Mouse (Mus musculus) stomach, embryonic 14.5 days (tissue): ENCODE results near the gene Cd5. TPM values are rescaled to one million over a fixed set of nuclear protein-coding genes. Genes with fewer than 3 reads are reported as not detected.

Source experiments
- ATAC-seq: fragments of 200-750 bp; cut with Nextera tagmentation; 2 replicates; pipeline ENCODE4 v1.8.0; 2017; ENCODE audit warnings: low read depth, moderate TSS enrichment; ENCODE audit not compliant: insufficient number of reproducible peaks, insufficient read depth, low FRiP score
- H3K27ac ChIP-seq: fragments of 300-500 bp; sonication (generic); 2 replicates; pipeline ENCODE4 v1.5.1; 2014; ENCODE audit warnings: mild to moderate bottlenecking, low read length, moderate library complexity, mixed read lengths
- H3K27me3 ChIP-seq: fragments of 300-500 bp; sonication (generic); 2 replicates; pipeline ENCODE4 v1.6.1; 2014; ENCODE audit warnings: low read length, control low read depth, mixed read lengths; ENCODE audit not compliant: control insufficient read depth, insufficient read depth
- H3K36me3 ChIP-seq: fragments of 300-500 bp; sonication (generic); 2 replicates; pipeline ENCODE4 v1.6.1; 2014; ENCODE audit warnings: mild to moderate bottlenecking, control low read depth, low read length, moderate library complexity, mixed read lengths; ENCODE audit not compliant: control insufficient read depth, insufficient read depth
- H3K4me1 ChIP-seq: fragments of 300-500 bp; sonication (generic); 2 replicates; pipeline ENCODE4 v1.6.1; 2014; ENCODE audit warnings: low read length, control low read depth, mixed read lengths; ENCODE audit not compliant: control insufficient read depth, insufficient read depth
- H3K4me2 ChIP-seq: fragments of 300-500 bp; sonication (generic); replicated peaks from 2 replicates; pipeline ENCODE4 v1.6.1; 2014; ENCODE audit warnings: low read depth, low read length, control low read depth
- H3K4me3 ChIP-seq: fragments of 300-500 bp; sonication (generic); 2 replicates; pipeline ENCODE4 v1.5.1; 2014; ENCODE audit warnings: low read depth, low read length, control low read depth
- H3K9ac ChIP-seq: fragments of 300-500 bp; sonication (generic); replicated peaks from 2 replicates; pipeline ENCODE4 v1.6.1; 2014; ENCODE audit warnings: low read depth, mild to moderate bottlenecking, control low read depth, low read length, moderate library complexity, mixed read lengths
- H3K9me3 ChIP-seq: fragments of 300-500 bp; sonication (generic); 2 replicates; pipeline ENCODE4 v1.6.1; 2016; ENCODE audit warnings: low read depth, low read length, control low read depth; ENCODE audit not compliant: control insufficient read depth
- WGBS: fragments of 180-500 bp; shearing (Covaris S2); extraction: QIAGEN DNeasy Blood & Tissue Kit; methylation state at CpG from one replicate; pipeline ENCODE4 v1.1.7; 2014; 5-methylcytosine and 5-hydroxymethylcytosine counted together
- polyA plus RNA-seq: library from polyadenylated mRNA; unstranded; fragments of >200 nt; fragmentation: Nextera tagmentation; extraction: Ambion mirVana; gene quantifications from 2 replicates; pipeline ENCODE4 v1.2.1, GENCODE M21; 2014

Gene Cd5
- polyA plus RNA-seq, 1 experiment from 2014 or later: 2.1 TPM

DNA sequence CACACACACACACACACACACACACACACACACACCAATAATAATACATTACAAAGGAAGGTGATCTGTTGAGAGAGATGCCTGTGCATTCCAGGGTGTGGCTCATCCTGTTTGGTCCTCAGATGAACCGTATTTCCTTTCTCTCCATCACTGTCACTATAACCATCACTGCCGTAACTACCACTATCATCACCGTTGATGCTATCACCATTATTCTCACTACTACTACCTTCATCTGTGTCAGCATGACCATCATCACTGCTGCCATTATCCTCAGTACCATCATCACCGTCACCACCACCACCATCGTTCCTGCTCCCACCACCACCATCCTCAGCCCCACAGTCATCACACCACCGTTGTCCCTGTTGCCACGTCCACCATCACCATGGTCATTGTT, 6.8 kb downstream of the Cd5 start:
- no peak overlapping the region for H3K4me3 ChIP-seq
- H3K27me3 ChIP-seq: no peaks in the 10 kb centered on the region
- H3K4me2 ChIP-seq: no peak overlapping the region
- no peaks in the 10 kb centered on the region for H3K9me3 ChIP-seq
- no peak overlapping the region for H3K27ac ChIP-seq
- H3K9ac ChIP-seq: no peak overlapping the region
- ATAC-seq: no peak
- H3K36me3 ChIP-seq: no peaks in the 10 kb centered on the region
- WGBS: 91% methylated on average over 7 of the region's 7 CpGs
- no peaks in the 10 kb centered on the region for H3K4me1 ChIP-seq

DNA sequence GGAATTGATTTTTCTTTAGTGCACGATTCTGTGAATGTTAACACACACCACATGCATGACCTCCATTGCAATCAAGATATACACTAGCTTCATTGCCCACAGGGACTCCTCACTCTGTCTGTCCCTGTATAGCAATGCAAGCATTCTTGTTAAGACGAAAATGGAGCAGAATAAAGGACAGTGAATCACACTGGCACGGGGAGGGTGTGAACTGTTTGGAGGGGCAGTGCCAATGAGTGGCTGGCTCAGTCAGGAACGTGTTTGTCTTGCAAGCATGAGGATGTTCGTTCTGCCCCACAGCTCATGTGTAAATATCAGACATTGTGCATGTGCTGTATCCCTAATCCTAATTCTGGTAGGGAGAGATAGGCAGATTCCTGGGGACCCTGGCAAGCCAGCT, 8.3 kb downstream of the Cd5 start:
- no peaks in the 10 kb centered on the region for H3K27me3 ChIP-seq
- no peak overlapping the region for H3K9ac ChIP-seq
- peak overlapping the region; percentile 56; the same call in 1 of the 2 replicates for H3K27ac ChIP-seq
- no peak overlapping the region for H3K4me2 ChIP-seq
- no peaks in the 10 kb centered on the region for H3K36me3 ChIP-seq
- WGBS: 64% methylated on average over 5 of the region's 5 CpGs
- H3K9me3 ChIP-seq: no peaks in the 10 kb centered on the region
- no peaks in the 10 kb centered on the region for H3K4me1 ChIP-seq
- ATAC-seq: no peak
- H3K4me3 ChIP-seq: no peak overlapping the region

DNA sequence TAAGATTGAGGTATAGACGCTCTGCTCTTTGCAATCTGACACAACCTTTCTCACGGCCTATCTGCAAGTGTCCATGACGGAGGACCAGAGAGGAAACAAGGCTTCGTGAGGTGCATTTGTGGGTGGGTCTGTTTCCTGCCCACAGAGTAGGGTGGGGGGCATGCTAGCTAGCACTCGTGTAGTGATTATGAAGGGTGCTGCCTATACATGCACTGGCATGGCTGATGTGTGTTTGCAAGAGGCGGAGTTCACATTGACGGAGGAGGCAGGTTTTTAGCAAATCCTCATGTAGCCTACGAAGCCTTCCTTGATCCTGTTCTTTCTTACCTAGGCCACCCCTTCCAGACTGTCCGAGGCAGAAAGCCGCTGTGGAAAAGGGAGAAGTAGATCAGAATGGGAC, 8.9 kb downstream of the Cd5 start:
- WGBS: 77% methylated on average over 10 of the region's 10 CpGs
- no peaks in the 10 kb centered on the region for H3K27me3 ChIP-seq
- H3K9me3 ChIP-seq: no peaks in the 10 kb centered on the region
- H3K4me1 ChIP-seq: no peaks in the 10 kb centered on the region
- no peak overlapping the region for H3K4me3 ChIP-seq
- peak overlapping the region; percentile 56 for H3K27ac ChIP-seq
- H3K36me3 ChIP-seq: no peaks in the 10 kb centered on the region
- no peak overlapping the region for H3K4me2 ChIP-seq
- no peak for ATAC-seq
- H3K9ac ChIP-seq: no peak overlapping the region

DNA sequence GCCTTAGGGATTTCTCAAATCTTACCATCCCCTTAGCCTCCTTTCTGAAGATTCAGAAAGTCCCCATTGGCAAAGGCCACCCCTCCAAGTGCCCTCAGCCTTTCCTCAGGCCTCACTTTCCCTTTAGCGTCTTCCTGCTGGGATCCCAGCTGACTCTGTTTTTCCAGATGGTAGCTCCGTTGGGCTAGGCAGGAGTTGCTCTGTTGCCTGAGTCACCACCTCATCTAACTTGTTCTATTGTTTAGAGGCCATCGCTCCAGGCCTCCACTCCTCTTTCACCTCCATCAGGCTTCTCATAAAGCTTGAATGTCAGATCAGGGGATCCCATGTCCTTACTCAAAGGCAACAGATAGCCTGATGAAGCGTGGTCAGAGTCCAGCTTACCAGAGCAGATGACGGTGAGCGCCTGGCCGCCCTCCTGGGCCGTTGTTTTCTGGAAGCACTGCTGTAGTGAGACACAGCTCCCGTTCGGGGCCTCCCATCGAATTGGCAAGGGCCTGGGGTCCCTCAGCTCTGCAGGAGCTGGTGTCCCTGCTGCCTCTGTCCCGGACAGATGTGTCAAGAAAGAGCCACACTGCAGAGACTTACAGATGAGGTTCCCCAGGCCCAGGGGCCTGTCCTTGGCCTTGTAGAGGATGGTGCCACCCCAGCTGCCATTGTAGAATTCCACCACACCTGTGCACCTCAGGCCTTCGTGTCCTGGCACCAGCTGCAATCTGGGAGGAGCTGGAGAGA, 14.0 kb downstream of the Cd5 start:
- H3K4me2 ChIP-seq: no peak overlapping the region
- ATAC-seq: no peak
- H3K27ac ChIP-seq: peak overlapping the region; percentile 0; the same call in 1 of the 2 replicates
- WGBS: 76% methylated on average over 13 of the region's 13 CpGs
- H3K9me3 ChIP-seq: no peaks in the 10 kb centered on the region
- no peak overlapping the region for H3K9ac ChIP-seq
- H3K27me3 ChIP-seq: 0 out of 2 replicates have a peak, but pooled peaks cover 3% of the 10 kb centered on the region
- peaks cover 10% of the 10 kb centered on the region; the same call in 1 of the 2 replicates for H3K4me1 ChIP-seq
- H3K4me3 ChIP-seq: no peak overlapping the region
- no peaks in the 10 kb centered on the region for H3K36me3 ChIP-seq

DNA sequence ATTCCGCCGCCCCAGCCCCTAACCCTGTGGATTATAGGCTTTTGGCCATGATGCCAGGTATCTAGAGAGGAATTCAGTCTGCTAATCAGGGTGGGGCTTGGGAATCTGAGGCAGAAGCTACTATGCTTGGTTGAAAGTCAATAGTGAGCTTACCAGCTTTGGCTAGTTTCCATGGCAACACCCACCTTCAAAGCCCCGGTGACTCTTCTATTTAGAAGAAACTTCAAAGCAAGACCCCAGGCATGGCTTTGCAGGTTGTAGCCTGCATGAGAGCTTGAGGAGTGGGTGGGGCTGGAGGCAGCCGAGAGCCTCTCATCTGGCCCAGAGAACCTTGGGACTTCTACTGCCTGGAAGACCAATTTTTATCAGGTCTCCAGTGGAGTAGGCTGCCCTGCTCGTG, 15.2 kb downstream of the Cd5 start:
- H3K4me2 ChIP-seq: no peak overlapping the region
- H3K9me3 ChIP-seq: no peaks in the 10 kb centered on the region
- H3K27ac ChIP-seq: peak overlapping the region; percentile 53; the same call in 1 of the 2 replicates
- peaks cover 10% of the 10 kb centered on the region; the same call in 1 of the 2 replicates for H3K4me1 ChIP-seq
- no peaks in the 10 kb centered on the region for H3K36me3 ChIP-seq
- H3K4me3 ChIP-seq: no peak overlapping the region
- 0 out of 2 replicates have a peak, but pooled peaks cover 3% of the 10 kb centered on the region for H3K27me3 ChIP-seq
- 35% methylated on average over 5 of the region's 5 CpGs for WGBS
- peak; percentile 66; the same call in 1 of the 2 replicates for ATAC-seq
- H3K9ac ChIP-seq: no peak overlapping the region

DNA sequence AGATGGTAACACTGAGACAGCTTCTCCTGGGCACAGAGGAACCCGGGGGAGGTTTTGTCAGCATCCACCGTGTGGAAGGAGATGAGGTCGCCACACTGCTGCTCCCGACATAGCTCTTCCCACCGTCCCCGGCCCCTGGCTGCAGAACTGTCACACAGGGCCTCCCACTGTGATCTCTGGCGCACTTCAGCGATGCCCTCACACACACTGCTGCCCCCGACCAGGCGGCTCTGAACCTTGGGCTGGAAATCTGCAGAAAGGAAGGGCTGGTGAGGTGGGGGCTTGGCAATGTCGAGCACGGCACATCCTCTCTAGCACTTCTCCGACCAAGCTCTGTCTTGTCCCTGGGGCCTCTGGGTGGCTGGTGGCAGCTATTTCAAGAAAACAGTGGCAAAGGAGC, 15.7 kb downstream of the Cd5 start:
- Histone ChIP-seq H3K4me3 (no peak overlapping the region), H3K36me3 (no peaks in the 10 kb centered on the region), H3K9me3 (no peaks in the 10 kb centered on the region), H3K4me2 (no peak overlapping the region), H3K27ac (peak overlapping the region; percentile 53), H3K4me1 (peaks cover 10% of the 10 kb centered on the region; the same call in 1 of the 2 replicates), H3K27me3 (0 out of 2 replicates have a peak, but pooled peaks cover 3% of the 10 kb centered on the region), H3K9ac (no peak overlapping the region)
- ATAC-seq: no peak
- WGBS: 17% methylated on average over 13 of the region's 13 CpGs

DNA sequence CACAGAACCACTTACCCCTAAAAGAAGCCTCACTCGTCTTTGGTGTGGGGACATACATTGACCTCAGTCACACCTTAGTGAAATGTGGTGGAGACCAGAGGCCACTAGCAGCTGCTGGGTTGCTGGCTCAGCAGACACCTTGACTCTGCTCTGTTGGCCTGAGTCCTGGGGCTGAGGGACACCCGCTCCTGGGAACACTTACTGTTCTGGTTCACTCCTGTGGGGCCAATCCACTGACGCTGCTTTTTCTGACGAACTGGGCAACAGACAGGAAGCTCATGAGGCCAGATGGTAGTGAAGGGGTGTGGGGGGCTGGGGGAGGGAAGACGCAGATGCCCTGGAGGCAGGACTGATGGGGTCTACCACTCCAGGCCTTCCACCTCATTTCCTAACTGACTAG, 17.7 kb downstream of the Cd5 start:
- Histone ChIP-seq H3K4me1 (peaks cover 10% of the 10 kb centered on the region; the same call in 1 of the 2 replicates), H3K4me3 (no peak overlapping the region), H3K9ac (no peak overlapping the region), H3K27me3 (0 out of 2 replicates have a peak, but pooled peaks cover 3% of the 10 kb centered on the region), H3K4me2 (no peak overlapping the region), H3K36me3 (no peaks in the 10 kb centered on the region), H3K9me3 (no peaks in the 10 kb centered on the region), H3K27ac (no peak overlapping the region)
- WGBS: 48% methylated on average over 5 of the region's 5 CpGs
- no peak for ATAC-seq

DNA sequence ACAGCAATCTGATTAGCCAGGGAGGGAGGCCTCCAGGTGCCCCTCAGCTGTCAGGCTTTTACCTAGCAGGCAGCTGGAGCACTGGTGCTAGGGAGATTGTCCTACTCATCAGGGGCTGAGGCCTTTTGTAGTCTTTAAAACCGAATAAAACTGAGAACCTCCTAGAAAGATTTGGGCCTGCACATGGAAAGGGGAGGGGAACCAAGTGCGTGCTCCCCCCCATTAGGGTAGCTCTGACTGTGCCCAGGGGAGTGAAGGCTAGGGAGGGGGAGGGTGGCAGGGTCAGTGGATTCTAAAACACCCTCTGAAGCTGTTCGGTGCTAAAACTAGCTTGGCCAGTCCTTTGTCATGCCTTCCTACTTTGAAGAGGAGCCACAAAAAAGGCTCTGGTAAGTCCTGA, 18.3 kb downstream of the Cd5 start:
- no peak overlapping the region for H3K27ac ChIP-seq
- H3K27me3 ChIP-seq: 0 out of 2 replicates have a peak, but pooled peaks cover 3% of the 10 kb centered on the region
- H3K4me2 ChIP-seq: no peak overlapping the region
- ATAC-seq: no peak
- 22% methylated on average over 3 of the region's 3 CpGs for WGBS
- H3K9me3 ChIP-seq: no peaks in the 10 kb centered on the region
- H3K9ac ChIP-seq: no peak overlapping the region
- no peak overlapping the region for H3K4me3 ChIP-seq
- no peaks in the 10 kb centered on the region for H3K36me3 ChIP-seq
- H3K4me1 ChIP-seq: peaks cover 10% of the 10 kb centered on the region; the same call in 1 of the 2 replicates
